Mouse (Mus musculus) spleen, adult 12 weeks (tissue): ENCODE data around the gene Mrpl14.
A peak's percentile ranks its signal among the peaks of the same experiment; 100 is the strongest.

Experiments used
- DNase-seq: peaks from one replicate; pipeline ENCODE4 v3.0.0; 2022; ENCODE audit warnings: low spot score

Gene Mrpl14

DNA sequence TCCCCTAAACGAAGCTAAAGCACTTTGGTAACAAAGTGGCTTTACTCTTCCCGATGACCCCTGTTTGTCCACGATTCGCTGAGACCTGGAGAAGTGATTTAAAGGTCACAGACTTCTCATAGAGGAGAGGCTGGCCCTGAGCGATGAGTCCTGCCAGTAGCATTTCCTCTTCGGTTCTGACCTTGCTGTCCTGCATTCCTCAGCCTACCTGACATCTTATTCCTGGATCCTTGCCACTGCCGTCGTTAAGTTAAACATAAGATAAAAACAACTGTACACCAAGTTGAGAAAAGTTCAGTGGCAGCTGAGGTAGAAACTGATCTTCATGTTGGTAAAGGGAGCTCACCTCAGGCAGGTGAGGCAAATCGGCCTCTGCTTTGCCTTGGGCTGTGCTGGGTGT lies 3.0 kb downstream of the Mrpl14 start:
- DNase-seq, result no peak

- no peak for DNase-seq
Observed at GRCm38 (mm10) chr17:45690044-45690443, 3.9 kb downstream of the Mrpl14 start.

- no peak for DNase-seq
Observed at GRCm38 (mm10) chr17:45692159-45692558, 6.0 kb downstream of the Mrpl14 start.

DNA sequence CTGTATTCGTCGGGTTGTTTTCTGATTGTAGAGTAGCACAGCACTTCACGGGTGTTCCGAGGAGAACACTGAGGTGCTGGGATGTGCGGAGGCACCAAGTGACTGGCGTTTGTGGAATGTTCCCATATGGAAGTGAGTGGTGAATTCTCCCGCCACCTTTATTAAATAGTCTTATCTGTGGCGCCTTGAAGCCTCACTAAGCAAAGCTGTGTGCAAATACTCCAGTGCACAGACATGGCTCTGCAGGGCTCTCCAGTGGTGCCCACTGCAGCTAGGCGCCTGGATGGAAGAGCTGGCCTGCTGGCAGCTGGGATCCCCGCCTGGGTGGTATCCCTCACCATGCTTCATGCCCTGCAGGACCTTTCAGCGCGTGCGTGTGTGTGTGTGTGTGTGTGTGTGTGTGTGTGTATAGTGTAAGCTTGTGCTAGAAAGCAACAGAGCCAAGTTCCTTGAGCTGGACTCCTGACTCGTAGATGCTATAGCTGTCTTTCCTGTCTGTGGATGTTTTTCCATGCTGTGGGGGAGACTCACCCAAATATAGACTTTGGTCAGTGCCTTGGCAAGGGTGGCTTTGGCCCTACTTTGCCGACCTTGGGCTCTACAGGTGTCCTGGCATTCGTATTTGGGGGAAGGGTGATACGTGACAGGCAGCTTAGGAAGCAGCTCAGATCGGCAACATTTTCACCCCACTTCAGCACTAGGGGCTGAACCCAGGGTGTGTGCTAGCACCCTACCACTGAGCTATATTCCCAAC lies 7.9 kb downstream of the Mrpl14 start:
- no peak for DNase-seq

- DNase-seq, result no peak
Observed at GRCm38 (mm10) chr17:45695227-45696120, 9.4 kb downstream of the Mrpl14 start.

GRCm38 (mm10) chr17:45696981-45697380 lies 10.9 kb downstream of the Mrpl14 start:
- DNase-seq, result no peak

DNA sequence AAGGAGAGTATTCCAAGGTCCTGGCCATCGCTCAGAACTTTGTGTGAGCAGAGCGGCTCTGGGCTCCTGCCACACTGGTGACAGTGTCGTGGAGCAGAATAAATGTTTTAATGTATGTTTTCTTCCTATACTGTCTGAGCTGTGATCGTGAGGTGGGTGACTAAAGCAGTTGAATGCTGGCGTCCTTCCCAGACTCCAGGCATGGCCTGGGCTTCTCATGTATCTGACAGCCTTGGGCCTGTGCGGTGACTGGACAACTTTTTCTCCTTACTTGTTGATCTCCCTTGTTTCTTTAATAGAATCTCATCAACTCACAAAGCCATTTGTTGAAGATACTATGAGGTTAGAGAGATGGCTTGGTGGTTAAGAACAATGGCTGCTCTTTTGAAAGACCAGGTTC lies 12.2 kb downstream of the Mrpl14 start:
- DNase-seq, result no peak

GRCm38 (mm10) chr17:45699039-45699740 lies 13.1 kb downstream of the Mrpl14 start:
- DNase-seq, result no peak

DNA sequence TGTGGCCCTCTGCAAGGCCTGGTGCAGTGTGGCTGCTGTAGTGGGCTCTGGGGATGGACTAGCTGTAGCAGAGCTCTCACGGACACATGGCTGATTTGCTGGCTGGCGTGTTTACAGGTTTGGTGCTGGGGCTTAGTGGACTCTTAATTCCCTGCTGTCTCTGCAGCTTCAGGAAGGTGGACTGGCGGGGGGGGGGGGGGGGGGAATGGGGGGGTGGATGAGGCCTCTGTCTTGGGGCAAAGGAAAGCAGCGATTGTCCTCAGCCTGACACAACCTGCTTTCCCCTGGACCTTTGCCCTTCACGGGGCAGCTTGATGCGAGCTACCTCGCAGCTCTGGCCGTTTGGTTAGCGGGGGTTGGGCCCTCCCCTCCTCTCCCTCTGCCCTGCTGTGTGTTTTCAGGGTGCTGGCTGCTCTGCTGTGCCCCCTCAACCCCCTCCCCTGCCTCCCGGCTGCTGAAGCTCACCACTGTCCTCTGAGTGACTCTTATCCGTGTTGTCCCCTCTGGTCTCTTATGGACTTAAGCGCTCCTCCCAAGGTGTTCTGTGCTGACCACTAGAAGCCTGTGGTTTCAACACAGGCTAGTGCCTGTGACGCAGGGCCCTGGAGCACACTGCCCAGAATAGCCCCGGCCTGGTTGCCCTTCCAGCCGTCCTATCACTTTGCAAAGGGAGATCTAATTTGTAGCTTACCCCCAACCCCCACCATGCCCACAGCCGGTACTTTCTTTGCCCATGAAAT lies 14.5 kb downstream of the Mrpl14 start:
- DNase-seq, result no peak

DNA sequence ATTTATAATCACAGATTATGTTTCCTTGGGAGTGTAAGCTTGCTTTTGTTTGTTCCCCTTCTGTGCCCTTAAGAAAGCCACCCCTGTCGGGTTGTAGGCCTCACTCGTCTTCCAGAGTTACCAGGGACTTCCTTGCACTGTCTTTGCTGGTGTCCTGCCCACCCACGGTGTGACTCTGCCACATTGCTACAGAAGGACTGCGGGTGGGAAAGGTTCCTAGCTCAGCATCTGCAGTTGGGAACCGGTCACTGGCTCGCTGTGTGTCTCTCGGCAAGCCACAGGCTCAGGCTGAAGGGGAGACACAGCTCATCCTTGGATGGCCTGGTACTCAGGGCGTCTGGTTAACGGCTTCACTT lies 15.1 kb downstream of the Mrpl14 start:
- no peak for DNase-seq

GRCm38 (mm10) chr17:45702254-45702653 lies 16.1 kb downstream of the Mrpl14 start:
- DNase-seq, result no peak

DNA sequence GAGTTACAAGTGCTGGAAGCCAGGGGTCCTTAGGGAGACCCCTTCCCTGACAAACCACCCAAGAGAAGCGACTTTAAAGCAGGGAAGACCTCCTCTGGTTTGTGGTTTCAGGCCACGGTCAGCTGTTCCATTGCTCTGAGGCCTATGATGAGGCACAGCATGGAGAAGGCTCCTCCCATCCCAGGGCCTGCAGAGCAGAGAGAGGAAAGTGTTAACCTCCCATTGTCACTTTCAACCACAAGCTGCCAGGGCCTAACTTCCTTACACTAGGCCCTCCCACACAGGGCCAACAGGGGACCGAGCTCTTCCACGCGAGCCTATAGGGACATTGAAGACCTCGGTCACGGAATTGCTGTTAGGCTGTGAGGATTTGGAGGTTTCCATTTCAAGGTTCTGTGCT lies 17.1 kb downstream of the Mrpl14 start:
- no peak for DNase-seq

DNA sequence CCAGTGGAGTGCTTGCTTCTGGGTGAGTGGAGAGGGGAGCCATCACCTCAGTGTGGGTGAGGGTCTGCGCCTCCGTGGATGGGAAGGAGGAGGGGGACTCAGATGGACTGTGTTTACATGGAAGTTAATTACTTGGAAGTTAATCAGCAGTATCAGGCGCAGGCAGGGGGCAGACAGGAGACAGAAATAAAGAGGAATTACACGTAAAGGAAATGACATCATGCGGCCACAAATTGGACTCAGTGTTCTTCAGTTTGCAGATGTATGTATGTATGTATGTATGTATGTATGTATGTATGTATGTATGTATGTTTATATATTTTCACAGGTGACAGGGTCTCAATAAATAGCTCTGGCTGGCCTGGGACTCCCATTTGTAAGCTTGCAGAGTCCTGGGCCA lies 20.7 kb downstream of the Mrpl14 start:
- DNase-seq, result no peak

GRCm38 (mm10) chr17:45707376-45707775 lies 21.3 kb downstream of the Mrpl14 start:
- DNase-seq, result no peak

GRCm38 (mm10) chr17:45708179-45708578 lies 22.1 kb downstream of the Mrpl14 start:
- no peak for DNase-seq

DNA sequence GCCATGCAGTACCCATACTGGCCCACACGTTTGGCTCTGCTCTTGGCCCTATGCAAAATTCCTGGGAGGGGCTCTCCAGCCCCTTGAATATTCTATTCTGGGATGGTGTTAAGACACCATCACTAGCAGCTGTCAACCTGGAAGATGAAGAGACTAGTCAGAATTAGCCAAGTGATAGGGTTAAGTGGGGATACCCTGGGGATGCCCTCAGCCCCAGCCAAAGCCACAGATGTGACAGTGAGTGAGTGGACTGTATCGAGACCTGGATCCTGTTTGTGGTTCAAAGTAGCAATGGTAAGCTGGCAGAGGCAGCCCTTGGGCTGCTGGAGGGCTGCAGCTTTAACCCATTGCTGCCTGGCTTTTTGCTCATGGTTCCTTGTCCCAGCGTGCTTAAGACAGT lies 23.7 kb downstream of the Mrpl14 start:
- no peak for DNase-seq

DNA sequence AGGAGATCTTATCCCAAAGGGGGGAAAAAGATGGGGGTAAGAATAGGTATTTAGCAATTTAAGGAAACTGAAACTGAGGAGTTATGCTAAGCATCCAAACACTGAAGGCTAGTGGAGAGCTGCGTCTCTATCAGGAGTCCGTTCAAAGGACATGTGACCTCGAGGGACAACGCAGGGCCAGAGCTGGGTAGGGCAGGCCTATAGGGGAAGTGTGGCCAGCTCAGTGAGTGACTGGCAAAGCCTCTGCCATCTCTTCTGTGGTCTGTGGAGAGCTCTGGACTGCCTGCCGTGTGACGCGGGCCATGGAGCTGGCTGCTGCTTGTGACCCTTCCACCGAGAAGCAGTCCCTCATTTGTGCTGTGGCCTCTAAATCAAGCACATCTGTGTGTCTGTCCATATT lies 24.3 kb downstream of the Mrpl14 start:
- DNase-seq, result no peak

GRCm38 (mm10) chr17:45711525-45711924 lies 25.4 kb downstream of the Mrpl14 start:
- DNase-seq, result no peak

DNA sequence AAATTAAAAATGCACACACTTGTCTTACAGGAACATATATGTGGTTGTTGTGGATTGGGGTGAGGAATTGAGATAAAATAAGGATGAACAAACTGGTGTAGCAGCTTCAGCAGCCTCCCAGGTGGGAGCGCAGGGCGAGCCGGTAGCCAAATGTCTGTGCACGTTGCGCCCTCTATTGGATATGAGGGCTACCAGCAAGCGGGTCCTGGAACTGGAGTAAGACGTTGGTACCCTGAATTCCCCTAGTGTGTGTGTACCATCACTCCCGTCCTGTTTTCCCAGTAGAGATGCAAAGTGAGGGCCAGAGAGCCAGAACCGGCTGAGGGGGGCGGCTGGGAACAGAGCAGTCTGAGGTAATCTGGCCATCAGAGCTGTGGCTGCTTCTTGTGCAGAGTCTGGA lies 32.2 kb downstream of the Mrpl14 start:
- no peak for DNase-seq

GRCm38 (mm10) chr17:45723732-45724573 lies 37.8 kb downstream of the Mrpl14 start:
- DNase-seq, result peak; percentile 46

DNA sequence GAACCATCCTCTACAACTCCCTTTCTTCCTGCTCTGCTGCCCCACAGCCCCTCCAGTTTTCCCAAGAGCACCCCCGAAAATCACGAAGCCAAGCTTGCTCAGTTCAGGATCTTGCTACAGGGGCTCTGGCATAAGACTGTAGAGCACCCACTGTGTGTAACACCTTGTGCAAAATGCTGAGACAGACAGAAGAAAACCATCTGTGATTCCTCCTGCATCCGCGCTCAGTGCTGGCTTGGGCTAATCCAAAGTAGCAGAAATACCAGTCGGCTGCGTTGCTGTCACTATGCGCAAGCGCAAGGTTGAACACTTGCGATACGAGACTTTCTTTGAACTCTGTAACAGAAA lies 38.4 kb downstream of the Mrpl14 start:
- DNase-seq, result no peak
